Mouse (Mus musculus): ENCODE results near the gene Hist2h3b. TPM values are rescaled to one million over a fixed set of nuclear protein-coding genes. Genes with fewer than 3 reads are reported as not detected.

Gene Hist2h3b
- polyA plus RNA-seq, 1 experiment from 2014 or later: 13.3 TPM

GRCm38 (mm10) chr3:96309441-96309840 lies 41.0 kb downstream of the Hist2h3b start:
- no peaks in the 10 kb centered on the region for H3K9me3 ChIP-seq (ENCODE audit: control insufficient read depth)
- H3K4me2 ChIP-seq (replicated peaks; ENCODE audit: low read depth): no peak overlapping the region
- TF ChIP-seq CTCF (IDR thresholded peaks at IDR 0.05; ENCODE audit: low read depth): no peak
- no peaks in the 10 kb centered on the region for H3K36me3 ChIP-seq (ENCODE audit: control insufficient read depth, insufficient read depth)
- ATAC-seq: no peak
- H3K27ac ChIP-seq (ENCODE audit: low read depth, low read length): no peak overlapping the region
- no peak overlapping the region for H3K4me3 ChIP-seq (ENCODE audit: low read depth, low read length)
- no peaks in the 10 kb centered on the region for H3K4me1 ChIP-seq (replicated peaks; ENCODE audit: control insufficient read depth, insufficient read depth, low read length)
- 49% methylated on average over 3 of the region's 3 CpGs for WGBS
- H3K9ac ChIP-seq (ENCODE audit: low read depth, low read length): no peak overlapping the region
- H3K27me3 ChIP-seq (replicated peaks; ENCODE audit: control insufficient read depth, insufficient read depth, low read length): peaks cover 3% of the 10 kb centered on the region; the same call in 1 of the 2 replicates

GRCm38 (mm10) chr3:96312341-96313098 lies 44.1 kb downstream of the Hist2h3b start:
- H3K9me3 ChIP-seq (ENCODE audit: control insufficient read depth): no peaks in the 10 kb centered on the region
- H3K27me3 ChIP-seq (replicated peaks; ENCODE audit: control insufficient read depth, insufficient read depth, low read length): peaks cover 3% of the 10 kb centered on the region; the same call in 1 of the 2 replicates
- no peak for ATAC-seq

More at GRCm38 (mm10) chr3:96312341-96313098, 44.1 kb downstream of the Hist2h3b start:
- H3K27ac ChIP-seq (ENCODE audit: low read depth, low read length): no peak overlapping the region
- WGBS: 57% methylated on average over 8 of the region's 8 CpGs
- no peaks in the 10 kb centered on the region for H3K36me3 ChIP-seq (ENCODE audit: control insufficient read depth, insufficient read depth)
- H3K9ac ChIP-seq (ENCODE audit: low read depth, low read length): no peak overlapping the region
- no peak for TF ChIP-seq CTCF (IDR thresholded peaks at IDR 0.05; ENCODE audit: low read depth)
- no peak overlapping the region for H3K4me3 ChIP-seq (ENCODE audit: low read depth, low read length)
- no peak overlapping the region for H3K4me2 ChIP-seq (replicated peaks; ENCODE audit: low read depth)
- no peaks in the 10 kb centered on the region for H3K4me1 ChIP-seq (replicated peaks; ENCODE audit: control insufficient read depth, insufficient read depth, low read length)

Small RNA genes lying within 50 kb of the gene (microRNA-seq; reads per million reads assigned to microRNA genes)
- gene Gm44492 (not detected), gene Gm47311 (not detected), gene Gm47313 (not detected)

Other genes with a start within 250 kb of the Hist2h3b start
- gene Vps45, start 210.2 kb upstream of the Hist2h3b start, polyA plus RNA-seq (2015; fragmentation: Nextera tagmentation; extraction: Ambion mirVana): 22.5 and 27.1 TPM in 2 replicates
- gene Otud7b, start 164.1 kb upstream of the Hist2h3b start, polyA plus RNA-seq (2015; fragmentation: Nextera tagmentation; extraction: Ambion mirVana): 16.6 and 17.0 TPM in 2 replicates
- 28.7 and 34.5 TPM in 2 replicates for gene Mtmr11, start 106.7 kb upstream of the Hist2h3b start, polyA plus RNA-seq (2015; fragmentation: Nextera tagmentation; extraction: Ambion mirVana)
- gene Sf3b4, start 96.3 kb upstream of the Hist2h3b start, polyA plus RNA-seq (2015; fragmentation: Nextera tagmentation; extraction: Ambion mirVana): 63.5 and 66.8 TPM in 2 replicates
- gene Sv2a, start 87.5 kb upstream of the Hist2h3b start, polyA plus RNA-seq (2015; fragmentation: Nextera tagmentation; extraction: Ambion mirVana): 2.3 and 3.5 TPM in 2 replicates
- gene Bola1, start 48.9 kb upstream of the Hist2h3b start, polyA plus RNA-seq (2015; fragmentation: Nextera tagmentation; extraction: Ambion mirVana): 56.4 and 60.7 TPM in 2 replicates
- gene Hist2h2ab, start 48.8 kb upstream of the Hist2h3b start, polyA plus RNA-seq (2015; fragmentation: Nextera tagmentation; extraction: Ambion mirVana): 0.42 TPM in 1 of 2 replicates, not detected in the other
- 2.3 and 3.4 TPM in 2 replicates for gene Hist2h2ac, start 47.8 kb upstream of the Hist2h3b start, polyA plus RNA-seq (2015; fragmentation: Nextera tagmentation; extraction: Ambion mirVana)
- gene Hist2h2be, start 47.5 kb upstream of the Hist2h3b start, polyA plus RNA-seq (2015; fragmentation: Nextera tagmentation; extraction: Ambion mirVana): 1.5 and 2.2 TPM in 2 replicates
- gene Hist2h3c2, start 29.5 kb upstream of the Hist2h3b start, polyA plus RNA-seq (2015; fragmentation: Nextera tagmentation; extraction: Ambion mirVana): 1.1 and 1.5 TPM in 2 replicates
- 87.4 and 108 TPM in 2 replicates for gene Hist2h2aa2, start 28.4 kb upstream of the Hist2h3b start, polyA plus RNA-seq (2015; fragmentation: Nextera tagmentation; extraction: Ambion mirVana)
- gene Hist2h2aa1, start 23.2 kb upstream of the Hist2h3b start, polyA plus RNA-seq (2015; fragmentation: Nextera tagmentation; extraction: Ambion mirVana): 30.6 and 55.7 TPM in 2 replicates
- 0.42 and 1.1 TPM in 2 replicates for gene Hist2h3c1, start 22.0 kb upstream of the Hist2h3b start, polyA plus RNA-seq (2015; fragmentation: Nextera tagmentation; extraction: Ambion mirVana)
- gene Hist2h4, start 5.3 kb upstream of the Hist2h3b start, polyA plus RNA-seq (2015; fragmentation: Nextera tagmentation; extraction: Ambion mirVana): 2.1 and 4.7 TPM in 2 replicates
- gene Hist2h2bb, start 1.1 kb downstream of the Hist2h3b start, polyA plus RNA-seq (2015; fragmentation: Nextera tagmentation; extraction: Ambion mirVana): 2.3 and 3.9 TPM in 2 replicates
- gene Fcgr1, start 25.3 kb downstream of the Hist2h3b start, polyA plus RNA-seq (2015; fragmentation: Nextera tagmentation; extraction: Ambion mirVana): 2.7 TPM in 2 replicates
- 0.54 and 0.56 TPM in 2 replicates for gene BC107364, start 183.7 kb downstream of the Hist2h3b start, polyA plus RNA-seq (2015; fragmentation: Nextera tagmentation; extraction: Ambion mirVana)

Data from intestine, postnatal 0 days (tissue).